Mouse (Mus musculus) CH12.LX (cell line): ENCODE data around the gene Gla.

Experiments
- CHD1 ChIP-seq: IDR thresholded peaks from 2 replicates; pipeline ENCODE4 v1.6.1; 2012; ENCODE audit warnings: low read depth, low read length, improper control_type of control experiment, inconsistent platforms
- CHD2 ChIP-seq: IDR thresholded peaks from 2 replicates; pipeline ENCODE4 v1.6.1; 2011; ENCODE audit warnings: low read length, improper control_type of control experiment
- CTCF ChIP-seq, 2 experiments: IDR thresholded peaks in 1 of 2; conservative IDR thresholded peaks in 1 of 2; 2 replicates each; pipeline ENCODE4 v1.5.1; 2011 to 2012; ENCODE audit warnings: low read depth in 2 of 2, low read length in 2 of 2, improper control_type of control experiment in 1 of 2, inconsistent platforms in 1 of 2, mild to moderate bottlenecking in 1 of 2, moderate library complexity in 1 of 2
- EP300 ChIP-seq: IDR thresholded peaks from 2 replicates; pipeline ENCODE4 v1.6.1; 2011; ENCODE audit warnings: low read length, improper control_type of control experiment
- MAFK ChIP-seq: IDR thresholded peaks from 2 replicates; pipeline ENCODE4 v1.6.1; 2011; ENCODE audit warnings: low read length, improper control_type of control experiment; ENCODE audit not compliant: insufficient replicate concordance
- NELFE ChIP-seq: IDR thresholded peaks from 2 replicates; pipeline ENCODE4 v1.6.1; 2011; ENCODE audit warnings: low read depth, low read length, improper control_type of control experiment
- POLR2AphosphoS2 ChIP-seq: IDR thresholded peaks from 2 replicates; pipeline ENCODE4 v1.6.1; 2011; ENCODE audit warnings: low read depth, low read length, improper control_type of control experiment
- TBP ChIP-seq: conservative IDR thresholded peaks from 2 replicates; pipeline ENCODE4 v1.6.1; 2011; ENCODE audit warnings: low read depth, low read length, improper control_type of control experiment
- USF2 ChIP-seq: conservative IDR thresholded peaks from 2 replicates; pipeline ENCODE4 v1.6.1; 2011; ENCODE audit warnings: low read depth, low read length, improper control_type of control experiment

DNA sequence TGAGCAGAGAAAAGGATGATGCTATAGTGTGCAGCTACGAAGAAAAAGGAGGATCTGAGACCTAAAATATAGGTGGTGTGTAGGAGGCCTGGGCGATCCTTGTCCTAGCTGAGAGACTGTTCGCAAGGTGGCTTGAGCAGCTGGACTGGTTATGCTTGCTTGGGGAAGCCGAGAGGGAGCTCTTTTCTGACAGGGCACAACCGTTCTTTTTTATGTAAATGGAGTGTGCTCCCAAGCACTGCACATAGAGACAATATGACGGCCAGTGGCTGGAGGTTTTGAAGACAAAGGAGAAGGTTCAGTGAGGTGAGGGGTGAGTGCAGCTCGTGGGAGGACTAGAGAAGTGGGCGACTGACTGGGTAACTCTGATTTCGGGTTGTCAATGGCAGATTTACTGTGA lies 18.8 kb upstream of the Gla start:
- TF ChIP-seq CHD1 (no peak), CTCF (conservative IDR thresholded peaks at IDR 0.05 in 1 of 2, IDR thresholded peaks at IDR 0.05 in 1 of 2; ENCODE audit: low read depth in 2 of 2, low read length in 2 of 2) (no peak), POLR2AphosphoS2 (no peak), EP300 (no peak), USF2 (no peak), MAFK (no peak), NELFE (no peak), TBP (no peak), CHD2 (no peak)
